Comparison of ENCODE assay signal across 22 mouse cellular contexts in the genomic region with DNA sequence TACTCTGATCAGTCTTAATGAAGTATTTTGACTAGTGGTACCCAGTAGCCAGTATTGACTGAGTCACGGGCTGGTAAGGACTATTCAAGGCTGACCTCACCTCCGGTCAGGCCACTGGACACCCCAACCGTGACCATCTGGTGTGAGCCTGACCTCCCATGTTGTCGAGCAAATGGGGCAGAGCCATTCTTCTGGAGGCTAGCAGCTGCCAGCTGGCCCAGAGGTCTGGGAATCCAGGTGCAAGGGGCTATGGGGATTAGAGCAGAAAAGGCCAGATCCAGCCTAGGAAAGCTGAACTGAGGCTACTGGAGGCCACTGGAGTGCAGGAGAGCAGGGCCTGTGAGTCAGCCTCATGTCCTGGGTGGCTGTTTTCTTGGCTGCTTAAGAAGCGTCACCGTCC. TPM values are rescaled to one million over a fixed set of nuclear protein-coding genes. Genes with fewer than 3 reads are reported as not detected.
DNase-seq lines count a peak whose midpoint lies in the region; ATAC-seq lines count a peak whose summit lies in the region.
"Had no signal": no experiment of that assay in that cellular context is flagged by ENCODE, and none has a peak within 500 bp of the region (broad histone marks: within the 10 kb centered on the region; RNA-seq: fewer than 3 reads in every experiment).

No protein-coding gene starts in this region.

- intact Hi-C loops in heart, postnatal 10 days (cut with DNase I): no loop called here

- no peaks in the 10 kb centered on the region for H3K27me3 ChIP-seq in limb, embryonic 11.5 days (ENCODE audit: control insufficient read depth, insufficient read depth, low read length)
- no peaks in the 10 kb centered on the region for H3K27me3 ChIP-seq in forebrain, embryonic 16.5 days (replicated peaks; ENCODE audit: control insufficient read depth, insufficient read depth, low read length)
- H3K27me3 ChIP-seq: embryonic facial prominence, embryonic 12.5 days had no signal

- H3K4me3 ChIP-seq in limb, embryonic 11.5 days (ENCODE audit: low read depth, low read length): no peak overlapping the region
- no peak overlapping the region for H3K4me3 ChIP-seq in forebrain, embryonic 16.5 days (replicated peaks; ENCODE audit: low read length)
- H3K4me3 ChIP-seq: embryonic facial prominence, embryonic 12.5 days; erythroblast, embryonic 14.5 days; forebrain, embryonic 12.5 days; heart, embryonic 15.5 days had no signal

- 68% methylated on average over 6 of the region's 6 CpGs for WGBS in limb, embryonic 11.5 days
- WGBS in forebrain, embryonic 16.5 days: 80% methylated on average over 6 of the region's 6 CpGs

- no peak overlapping the region for H3K4me2 ChIP-seq in limb, embryonic 11.5 days (ENCODE audit: low read depth, severe bottlenecking)
- no peak overlapping the region for H3K4me2 ChIP-seq in forebrain, embryonic 16.5 days (ENCODE audit: low read length)
- H3K4me2 ChIP-seq: embryonic facial prominence, embryonic 12.5 days; forebrain, embryonic 12.5 days; heart, embryonic 15.5 days; midbrain, embryonic 11.5 days had no signal

- no peak for ATAC-seq in limb, embryonic 11.5 days (ENCODE audit: insufficient number of reproducible peaks, low FRiP score, low TSS enrichment, low read depth)
- no peak for ATAC-seq in erythroblast, adult 5-6 weeks (replicated peaks; ENCODE audit: low FRiP score, poor library complexity, severe bottlenecking)
- ATAC-seq in forebrain, embryonic 16.5 days: no peak
- ATAC-seq: hindbrain, embryonic 16.5 days; intestine, embryonic 16.5 days had no signal

- 0 out of 2 replicates have a peak, but pooled peaks cover 3% of the 10 kb centered on the region for H3K4me1 ChIP-seq in limb, embryonic 11.5 days (ENCODE audit: control insufficient read depth, insufficient read depth, low read length)
- no peaks in the 10 kb centered on the region for H3K4me1 ChIP-seq in forebrain, embryonic 16.5 days (replicated peaks; ENCODE audit: control insufficient read depth, insufficient read depth, low read length)

- H3K36me3 ChIP-seq in limb, embryonic 11.5 days (ENCODE audit: control insufficient read depth, insufficient read depth, low read length): no peaks in the 10 kb centered on the region
- no peaks in the 10 kb centered on the region for H3K36me3 ChIP-seq in forebrain, embryonic 16.5 days (ENCODE audit: control insufficient read depth, insufficient read depth)
- H3K36me3 ChIP-seq: embryonic facial prominence, embryonic 12.5 days; forebrain, embryonic 12.5 days; heart, embryonic 15.5 days had no signal

- peak; percentile 88 for DNase-seq in heart, adult 11 months
- DNase-seq in heart, postnatal 10 days: no peak
- DNase-seq in testis, postnatal 10 days (ENCODE audit: low spot score): peak; percentile 37
- no peak for DNase-seq in testis, postnatal 14 days (ENCODE audit: low spot score)
- DNase-seq in limb, embryonic 11.5 days (ENCODE audit: low spot score): peak; percentile 31
- DNase-seq: adrenal gland, postnatal 14 days; heart, postnatal 4 days; kidney, postnatal 36 days; layer of hippocampus, postnatal 36 days; liver; retina, postnatal 1 day; right cerebral cortex, postnatal 25 days; thymus, postnatal 25 days had no signal

- H3K27ac ChIP-seq in limb, embryonic 11.5 days (replicated peaks; ENCODE audit: low read depth, low read length): no peak overlapping the region
- H3K27ac ChIP-seq in forebrain, embryonic 16.5 days (ENCODE audit: low read length): no peak overlapping the region
- H3K27ac ChIP-seq: embryonic facial prominence, embryonic 12.5 days; forebrain, embryonic 12.5 days; heart, embryonic 15.5 days had no signal

- no peak overlapping the region for H3K9ac ChIP-seq in limb, embryonic 11.5 days (ENCODE audit: low read length)
- H3K9ac ChIP-seq in forebrain, embryonic 16.5 days (replicated peaks; ENCODE audit: low read depth, low read length): no peak overlapping the region
- H3K9ac ChIP-seq: embryonic facial prominence, embryonic 12.5 days; forebrain, embryonic 12.5 days; heart, embryonic 15.5 days had no signal

- no peaks in the 10 kb centered on the region for H3K9me3 ChIP-seq in limb, embryonic 11.5 days (ENCODE audit: control insufficient read depth, low read length)
- H3K9me3 ChIP-seq in forebrain, embryonic 16.5 days (ENCODE audit: control insufficient read depth, low read length): no peaks in the 10 kb centered on the region
- H3K9me3 ChIP-seq: embryonic facial prominence, embryonic 12.5 days; forebrain, embryonic 12.5 days; heart, embryonic 15.5 days had no signal

RNA-seq across cellular contexts. Expression of gene Pdlim4, which starts 6.5 kb away (rescaled TPM):
- 10 to 100 TPM; 23.4 to 28.2 TPM for total RNA-seq in heart, postnatal 10 days (2021)
- 166 and 178 TPM in 2 replicates for polyA plus RNA-seq in limb, embryonic 11.5 days (2014; fragmentation: Nextera tagmentation; extraction: Ambion mirVana)
- total RNA-seq in erythroblast, adult 5-6 weeks (2015; ENCODE audit: low replicate concordance): 2.1 and 15.6 TPM in 2 replicates
- total RNA-seq in erythroblast, adult 5-6 weeks (2017; ENCODE audit: low replicate concordance): 0.56 TPM in 1 of 2 replicates, not detected in the other
- 45.3 and 49.5 TPM in 2 replicates for polyA plus RNA-seq in forebrain, embryonic 16.5 days (2015; fragmentation: Nextera tagmentation; extraction: Ambion mirVana)

RNA-seq across cellular contexts. Expression of gene P4ha2, which starts 24.5 kb away (rescaled TPM):
- total RNA-seq in heart, postnatal 10 days (2021): 10 to 100 TPM; 36.8 to 37.0 TPM
- 39.3 and 44.3 TPM in 2 replicates for polyA plus RNA-seq in limb, embryonic 11.5 days (2014; fragmentation: Nextera tagmentation; extraction: Ambion mirVana)
- 0.84 TPM in 1 of 2 replicates, not detected in the other for total RNA-seq in erythroblast, adult 5-6 weeks (2015; ENCODE audit: low replicate concordance)
- total RNA-seq in erythroblast, adult 5-6 weeks (2017; ENCODE audit: low replicate concordance): 0.84 TPM in 1 of 2 replicates, not detected in the other
- polyA plus RNA-seq in forebrain, embryonic 16.5 days (2015; fragmentation: Nextera tagmentation; extraction: Ambion mirVana): 6.8 and 8.6 TPM in 2 replicates
- polyA plus RNA-seq: erythroblast, embryonic 14.5 days had no signal

RNA-seq across cellular contexts. Expression of gene Slc22a4, which starts 47.5 kb away (rescaled TPM):
- 1 to 10 TPM; 1.9 to 2.2 TPM for total RNA-seq in heart, postnatal 10 days (2021)
- polyA plus RNA-seq in limb, embryonic 11.5 days (2014; fragmentation: Nextera tagmentation; extraction: Ambion mirVana): 0.89 and 1.1 TPM in 2 replicates
- total RNA-seq in erythroblast, adult 5-6 weeks (2015; ENCODE audit: low replicate concordance): 154 and 157 TPM in 2 replicates
- 202 and 262 TPM in 2 replicates for total RNA-seq in erythroblast, adult 5-6 weeks (2017; ENCODE audit: low replicate concordance)
- 0.87 and 2.2 TPM in 2 replicates for polyA plus RNA-seq in forebrain, embryonic 16.5 days (2015; fragmentation: Nextera tagmentation; extraction: Ambion mirVana)

Comparison
In these comparisons a context has a peak if more than half of its experiments do, and no peak if none do; other contexts are left out.
1. DNase-seq: peak in heart, adult 11 months (single experiment), testis, postnatal 10 days (single experiment) and limb, embryonic 11.5 days (single experiment); none in heart, postnatal 10 days (0 of 2) and testis, postnatal 14 days (single experiment).
2. RNA of gene P4ha2, which starts 24.5 kb away (total RNA-seq): 36.8 to 37.0 TPM in heart, postnatal 10 days; 0.84 TPM in erythroblast, adult 5-6 weeks; every median in the first group is over 10 times any median in the second.
3. RNA of gene Slc22a4, which starts 47.5 kb away (total RNA-seq): 154 to 262 TPM in erythroblast, adult 5-6 weeks; 1.9 to 2.2 TPM in heart, postnatal 10 days; every median in the first group is over 10 times any median in the second.